Mouse (Mus musculus): ENCODE measurements around the gene Zcchc7.

DNA sequence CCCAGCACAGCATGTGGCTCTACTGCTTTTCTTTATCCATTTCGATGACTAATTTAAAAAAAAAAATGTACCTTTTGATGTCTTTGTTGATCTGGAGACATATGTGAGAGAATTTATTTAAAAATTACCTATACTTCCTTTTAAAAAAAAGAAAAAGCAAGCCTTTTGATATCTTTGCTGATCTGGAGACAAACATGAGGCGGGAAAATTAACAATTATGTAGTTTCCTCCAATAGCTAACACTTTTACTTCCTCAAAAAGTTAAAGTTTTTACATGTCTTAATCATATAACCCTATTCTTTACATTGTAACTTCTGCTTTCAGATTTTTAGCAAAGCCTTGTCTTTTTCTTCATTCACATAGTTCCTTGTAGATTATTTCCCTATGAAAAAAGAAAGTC, 155.2 kb downstream of the Zcchc7 start:
- TF ChIP-seq GATA1 (IDR thresholded peaks at IDR 0.05; ENCODE audit: borderline replicate concordance, low read length) (no peak), FLI1 (IDR thresholded peaks at IDR 0.05; ENCODE audit: low read length) (no peak)

Measured in megakaryocyte, embryonic 14.5 days (primary cell).